Mouse (Mus musculus): ENCODE measurements around the gene Cyp2j12.
"Not testable (repeated sequence)": the region's sequence is repeated elsewhere in the genome, so short reads cannot be mapped to it uniquely, and the experiment has no call there.

The Cyp2j12 gene

GRCm38 (mm10) chr4:96140732-96141467 lies at the start of gene Cyp2j12:
Gene Cyp2j12, minus strand, starts transcription at chr4:96141152.
- no peak for DNase-seq (ENCODE audit: low spot score)

GRCm38 (mm10) chr4:96189321-96189720 lies 48.4 kb upstream of the Cyp2j12 start:
- not testable (repeated sequence) for DNase-seq (ENCODE audit: low spot score)

- not testable (repeated sequence) for DNase-seq (ENCODE audit: low spot score)
Observed at GRCm38 (mm10) chr4:96188671-96189070, 47.7 kb upstream of the Cyp2j12 start.

GRCm38 (mm10) chr4:96188146-96188545 lies 47.2 kb upstream of the Cyp2j12 start:
- not testable (repeated sequence) for DNase-seq (ENCODE audit: low spot score)

GRCm38 (mm10) chr4:96184716-96185115 lies 43.8 kb upstream of the Cyp2j12 start:
- DNase-seq (ENCODE audit: low spot score): not testable (repeated sequence)

- DNase-seq (ENCODE audit: low spot score): no peak
Observed at GRCm38 (mm10) chr4:96162839-96163238, 21.9 kb upstream of the Cyp2j12 start.

- no peak for DNase-seq (ENCODE audit: low spot score)
Observed at GRCm38 (mm10) chr4:96161575-96161974, 20.6 kb upstream of the Cyp2j12 start.

GRCm38 (mm10) chr4:96139226-96139625 lies 1.7 kb downstream of the Cyp2j12 start:
- DNase-seq (ENCODE audit: low spot score): no peak

- no peak for DNase-seq (ENCODE audit: low spot score)
Observed at GRCm38 (mm10) chr4:96134246-96134645, 6.7 kb downstream of the Cyp2j12 start.

GRCm38 (mm10) chr4:96096841-96097240 lies 44.1 kb downstream of the Cyp2j12 start:
- no peak for DNase-seq (ENCODE audit: low spot score)

- DNase-seq (ENCODE audit: low spot score): no peak
Observed at GRCm38 (mm10) chr4:96091869-96092268, 49.1 kb downstream of the Cyp2j12 start.

GRCm38 (mm10) chr4:96089356-96090048 lies 51.5 kb downstream of the Cyp2j12 start:
- not testable (repeated sequence) for DNase-seq (ENCODE audit: low spot score)

- no peak for DNase-seq (ENCODE audit: low spot score)
Observed at GRCm38 (mm10) chr4:96078308-96078707, 62.6 kb downstream of the Cyp2j12 start.

GRCm38 (mm10) chr4:96077261-96078125 lies 63.5 kb downstream of the Cyp2j12 start, which contains the start of gene Cyp2j13:
Gene Cyp2j13, minus strand, starts transcription at chr4:96077546.
- DNase-seq (ENCODE audit: low spot score): no peak

- no peak for DNase-seq (ENCODE audit: low spot score)
Observed at GRCm38 (mm10) chr4:96062045-96062444, 78.9 kb downstream of the Cyp2j12 start.

- DNase-seq (ENCODE audit: low spot score): no peak
Observed at GRCm38 (mm10) chr4:96060106-96060505, 80.8 kb downstream of the Cyp2j12 start.
